Mouse (Mus musculus): Measurements from ENCODE around the gene Aox2.

DNA sequence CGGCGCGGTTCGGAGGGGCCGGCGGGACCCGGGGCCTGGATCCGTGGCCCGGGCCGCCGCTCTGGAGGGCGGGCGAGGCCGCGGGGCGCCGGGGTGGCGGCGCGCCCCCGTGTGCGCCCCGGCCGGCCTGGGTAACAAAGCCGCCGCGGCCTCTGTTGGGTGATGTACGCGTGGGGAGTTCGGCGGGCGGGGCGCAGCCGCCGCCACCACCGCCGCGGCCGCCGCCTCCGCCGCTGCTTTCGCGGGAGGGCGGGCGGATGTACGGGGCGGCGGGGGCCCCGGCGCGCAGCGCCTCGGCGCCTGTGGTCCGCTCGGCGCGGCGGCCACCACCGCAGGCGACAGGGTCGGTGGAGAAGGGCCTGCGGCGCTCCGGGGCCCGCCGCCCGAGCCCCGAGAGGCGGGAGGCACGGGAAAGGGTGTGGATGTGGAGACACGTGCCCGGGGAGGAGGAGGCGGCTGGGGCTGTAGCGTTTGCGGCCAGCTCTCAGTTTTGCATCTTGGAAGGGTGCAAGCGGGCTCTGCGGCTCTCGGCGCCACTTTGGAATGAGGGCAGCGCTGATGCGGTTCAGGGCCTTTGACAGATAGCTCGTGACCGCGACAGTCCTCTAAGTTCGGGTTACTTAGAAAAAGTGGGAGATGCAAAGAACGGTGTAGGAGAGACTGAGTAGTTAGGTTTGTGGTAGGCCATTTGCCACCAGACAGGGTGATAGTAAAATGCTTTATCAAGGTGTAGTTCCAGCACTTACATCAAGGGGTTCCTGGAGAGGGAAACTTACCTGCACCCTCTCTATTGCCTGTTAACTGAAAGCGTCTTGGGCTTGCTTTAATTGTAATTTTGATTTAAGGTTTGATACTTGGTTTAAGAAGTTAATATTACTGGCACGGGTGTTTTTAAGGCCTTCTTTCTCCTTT lies 115.4 kb downstream of the Aox2 start:
- TF ChIP-seq CTCF (IDR thresholded peaks at IDR 0.05 in 2 of 3, conservative IDR thresholded peaks at IDR 0.05 in 1 of 3; ENCODE audit: control insufficient read depth in 1 of 3, insufficient read depth in 1 of 3, low read depth in 2 of 3, low read length in 3 of 3, poor library complexity in 1 of 3, severe bottlenecking in 1 of 3) (peak in 2 of 3 experiments; percentile 1 to 22; a peak in 3 of 6 replicates), POLR2A (IDR thresholded peaks at IDR 0.05; ENCODE audit: control insufficient read depth in 1 of 2, insufficient read depth in 1 of 2, low read depth in 1 of 2, low read length in 2 of 2, poor library complexity in 1 of 2) (no peak), E2F4 (IDR thresholded peaks at IDR 0.05; ENCODE audit: borderline replicate concordance, low read depth, low read length) (no peak), NRF1 (IDR thresholded peaks at IDR 0.05; ENCODE audit: insufficient read depth, low read depth, low read length, poor library complexity, severe bottlenecking) (no peak), CHD2 (IDR thresholded peaks at IDR 0.05; ENCODE audit: low read length) (no peak), HCFC1 (IDR thresholded peaks at IDR 0.05; ENCODE audit: low read depth, low read length) (no peak), GATA1 (IDR thresholded peaks at IDR 0.05; ENCODE audit: low read depth, low read length) (no peak), ZMIZ1 (IDR thresholded peaks at IDR 0.05; ENCODE audit: low read depth, low read length) (no peak), RAD21 (IDR thresholded peaks at IDR 0.05; ENCODE audit: low read depth, low read length) (no peak)

All from MEL (cell line).